Mouse (Mus musculus): Measurements from ENCODE around the gene Ccr7. TPM values are rescaled to one million over a fixed set of nuclear protein-coding genes. Genes with fewer than 3 reads are reported as not detected.
A peak's percentile ranks its signal among the peaks of the same experiment; 100 is the strongest.

The Ccr7 gene
- polyA plus RNA-seq, 1 experiment from 2014 or later = 0.14 TPM

DNA sequence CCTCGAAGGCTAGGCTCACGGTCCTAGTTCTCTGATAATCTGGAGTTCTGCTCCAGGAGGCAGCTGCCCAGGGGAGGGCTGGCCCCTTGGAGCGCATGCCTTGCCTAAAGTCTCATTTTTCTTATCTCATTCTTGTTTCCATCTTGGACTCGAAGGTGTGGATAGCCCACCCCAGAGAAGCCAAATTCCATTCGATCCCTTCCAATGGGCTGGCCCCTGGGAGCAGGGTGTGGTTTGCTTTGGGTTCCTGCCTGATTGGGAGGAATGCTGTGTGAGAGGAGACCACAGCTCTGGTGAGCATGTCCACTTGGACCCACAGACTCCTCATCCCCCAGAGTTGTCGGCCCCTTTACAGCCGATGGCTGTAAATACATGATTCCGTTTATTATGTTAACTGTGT, 53.2 kb downstream of the Ccr7 start:
- TF ChIP-seq CTCF (IDR thresholded peaks at IDR 0.05; ENCODE audit: low read depth) = no peak
- H3K4me2 ChIP-seq (replicated peaks; ENCODE audit: low read depth) = no peak overlapping the region
- H3K9ac ChIP-seq (ENCODE audit: low read depth, low read length) = no peak overlapping the region
- no peak overlapping the region for H3K27ac ChIP-seq (ENCODE audit: low read depth, low read length)
- no peaks in the 10 kb centered on the region for H3K9me3 ChIP-seq (ENCODE audit: control insufficient read depth)
- WGBS = 54% methylated on average over 8 of the region's 8 CpGs
- no peaks in the 10 kb centered on the region for H3K36me3 ChIP-seq (ENCODE audit: control insufficient read depth, insufficient read depth)
- 0 out of 2 replicates have a peak, but pooled peaks cover 3% of the 10 kb centered on the region for H3K4me1 ChIP-seq (replicated peaks; ENCODE audit: control insufficient read depth, insufficient read depth, low read length)
- no peak overlapping the region for H3K4me3 ChIP-seq (ENCODE audit: low read depth, low read length)
- H3K27me3 ChIP-seq (replicated peaks; ENCODE audit: control insufficient read depth, insufficient read depth, low read length) = no peaks in the 10 kb centered on the region
- no peak for ATAC-seq

DNA sequence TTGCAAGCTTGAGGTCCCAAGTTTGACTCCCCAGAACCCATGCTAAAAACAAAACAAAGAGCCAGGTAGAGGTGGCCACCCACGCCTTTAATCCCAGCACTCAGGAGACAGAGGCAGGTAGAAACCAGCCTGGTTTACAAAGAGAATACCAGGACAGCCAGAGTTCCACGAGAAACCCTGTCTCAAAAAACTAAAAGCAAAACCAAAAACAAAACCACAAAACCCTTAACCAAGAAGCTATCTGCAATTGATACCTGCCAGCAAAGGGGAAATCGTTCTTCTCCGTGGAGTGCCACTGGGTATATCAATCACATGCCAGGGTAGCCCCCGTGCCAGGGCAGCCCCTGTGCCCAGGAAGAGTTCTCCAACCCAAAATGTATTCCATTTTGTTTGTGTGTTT, 54.7 kb downstream of the Ccr7 start:
- H3K27me3 ChIP-seq (replicated peaks; ENCODE audit: control insufficient read depth, insufficient read depth, low read length) = no peaks in the 10 kb centered on the region
- no peaks in the 10 kb centered on the region for H3K9me3 ChIP-seq (ENCODE audit: control insufficient read depth)
- no peak overlapping the region for H3K4me2 ChIP-seq (replicated peaks; ENCODE audit: low read depth)
- H3K27ac ChIP-seq (ENCODE audit: low read depth, low read length) = no peak overlapping the region
- 91% methylated on average over 5 of the region's 5 CpGs for WGBS
- no peak for TF ChIP-seq CTCF (IDR thresholded peaks at IDR 0.05; ENCODE audit: low read depth)
- H3K9ac ChIP-seq (ENCODE audit: low read depth, low read length) = no peak overlapping the region
- no peaks in the 10 kb centered on the region for H3K4me1 ChIP-seq (replicated peaks; ENCODE audit: control insufficient read depth, insufficient read depth, low read length)
- H3K4me3 ChIP-seq (ENCODE audit: low read depth, low read length) = no peak overlapping the region
- no peaks in the 10 kb centered on the region for H3K36me3 ChIP-seq (ENCODE audit: control insufficient read depth, insufficient read depth)
- no peak for ATAC-seq

DNA sequence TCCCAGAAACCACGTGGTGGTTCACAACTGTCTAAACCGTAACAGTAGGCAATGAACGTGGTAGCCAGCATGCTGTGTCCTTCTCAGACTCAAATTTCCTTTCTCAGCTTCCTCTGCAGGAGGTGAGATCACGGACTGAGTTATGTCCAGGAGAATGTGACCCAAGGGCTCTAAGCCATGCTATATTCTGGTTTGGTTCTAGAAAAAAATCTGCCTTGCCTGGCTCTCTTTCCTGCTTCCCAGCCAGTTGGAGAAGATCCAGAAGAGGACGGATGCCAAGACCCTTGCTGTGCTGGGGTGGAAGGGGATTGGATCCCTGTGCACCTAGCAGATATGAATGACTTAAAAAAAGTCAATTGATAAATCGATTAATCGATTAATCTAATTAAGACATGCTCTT, 55.4 kb downstream of the Ccr7 start:
- Histone ChIP-seq H3K27me3 (replicated peaks; ENCODE audit: control insufficient read depth, insufficient read depth, low read length) (no peaks in the 10 kb centered on the region), H3K36me3 (ENCODE audit: control insufficient read depth, insufficient read depth) (no peaks in the 10 kb centered on the region), H3K4me3 (ENCODE audit: low read depth, low read length) (no peak overlapping the region), H3K4me1 (replicated peaks; ENCODE audit: control insufficient read depth, insufficient read depth, low read length) (no peaks in the 10 kb centered on the region), H3K4me2 (replicated peaks; ENCODE audit: low read depth) (no peak overlapping the region), H3K9ac (ENCODE audit: low read depth, low read length) (no peak overlapping the region), H3K27ac (ENCODE audit: low read depth, low read length) (no peak overlapping the region), H3K9me3 (ENCODE audit: control insufficient read depth) (no peaks in the 10 kb centered on the region)
- TF ChIP-seq CTCF (IDR thresholded peaks at IDR 0.05; ENCODE audit: low read depth) = no peak
- 74% methylated on average over 7 of the region's 7 CpGs for WGBS
- ATAC-seq = no peak

DNA sequence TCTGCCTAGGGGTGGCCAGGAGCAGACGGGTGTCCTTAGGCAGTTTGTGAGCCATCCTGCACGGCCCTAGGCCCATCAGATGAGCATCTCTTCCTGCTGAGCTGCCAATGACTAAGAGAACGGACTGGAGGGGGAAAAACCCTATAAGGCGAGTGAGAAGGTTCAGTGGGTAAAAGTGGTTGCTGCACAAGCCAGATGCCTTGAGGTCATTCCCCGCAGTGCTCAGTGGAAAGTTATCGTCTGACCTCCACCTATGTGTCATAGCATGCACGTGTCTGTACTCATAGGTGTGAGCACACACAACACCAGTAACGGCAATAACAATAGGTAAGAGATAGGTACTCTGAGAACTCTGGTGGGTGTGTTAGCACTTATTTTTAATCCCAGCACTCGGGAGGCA, 56.0 kb downstream of the Ccr7 start:
- Histone ChIP-seq H3K27me3 (replicated peaks; ENCODE audit: control insufficient read depth, insufficient read depth, low read length) (no peaks in the 10 kb centered on the region), H3K4me1 (replicated peaks; ENCODE audit: control insufficient read depth, insufficient read depth, low read length) (no peaks in the 10 kb centered on the region), H3K4me2 (replicated peaks; ENCODE audit: low read depth) (no peak overlapping the region), H3K27ac (ENCODE audit: low read depth, low read length) (no peak overlapping the region), H3K9me3 (ENCODE audit: control insufficient read depth) (no peaks in the 10 kb centered on the region), H3K4me3 (ENCODE audit: low read depth, low read length) (no peak overlapping the region), H3K9ac (ENCODE audit: low read depth, low read length) (no peak overlapping the region), H3K36me3 (ENCODE audit: control insufficient read depth, insufficient read depth) (no peaks in the 10 kb centered on the region)
- no peak for TF ChIP-seq CTCF (IDR thresholded peaks at IDR 0.05; ENCODE audit: low read depth)
- ATAC-seq = no peak
- 87% methylated on average over 9 of the region's 9 CpGs for WGBS

DNA sequence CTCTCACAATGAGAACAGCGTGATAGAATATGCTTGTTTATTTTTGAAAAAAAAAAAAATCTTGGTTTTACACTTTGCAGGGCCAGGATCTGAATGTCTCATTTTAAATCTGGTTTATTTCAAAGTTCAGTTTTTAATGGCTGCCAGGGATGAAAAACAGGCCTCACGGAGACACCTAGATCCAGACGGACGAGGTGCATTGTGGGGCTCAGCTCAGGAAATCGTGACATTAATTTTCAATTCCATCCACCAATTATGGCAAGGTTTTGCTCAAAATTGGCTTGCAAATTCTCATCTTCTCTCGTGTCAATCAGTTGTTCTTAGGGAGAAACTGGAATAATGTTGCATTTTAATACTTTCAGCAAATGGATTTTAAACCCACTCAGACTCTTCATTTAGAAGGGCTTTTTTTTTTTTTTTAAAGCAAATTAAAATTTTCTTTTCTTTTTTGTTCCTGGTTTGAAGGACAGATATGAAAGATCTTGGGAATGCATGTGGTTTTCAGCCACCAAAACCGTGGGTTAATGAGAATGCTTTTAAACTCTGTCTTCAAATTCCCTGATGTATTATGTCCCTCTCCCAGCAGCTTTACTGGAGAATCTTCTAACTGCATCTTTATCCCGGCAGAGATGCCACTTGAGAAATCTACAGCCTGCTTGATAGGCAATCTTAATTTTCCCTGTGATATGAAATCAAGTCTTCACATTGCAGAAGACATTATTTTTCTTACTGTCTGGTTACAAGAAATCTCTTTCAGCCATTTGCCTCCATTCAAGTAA, 57.7 kb downstream of the Ccr7 start:
- Histone ChIP-seq H3K27me3 (replicated peaks; ENCODE audit: control insufficient read depth, insufficient read depth, low read length) (no peaks in the 10 kb centered on the region), H3K4me3 (ENCODE audit: low read depth, low read length) (no peak overlapping the region), H3K27ac (ENCODE audit: low read depth, low read length) (no peak overlapping the region), H3K9ac (ENCODE audit: low read depth, low read length) (no peak overlapping the region), H3K9me3 (ENCODE audit: control insufficient read depth) (no peaks in the 10 kb centered on the region), H3K36me3 (ENCODE audit: control insufficient read depth, insufficient read depth) (no peaks in the 10 kb centered on the region), H3K4me1 (replicated peaks; ENCODE audit: control insufficient read depth, insufficient read depth, low read length) (no peaks in the 10 kb centered on the region), H3K4me2 (replicated peaks; ENCODE audit: low read depth) (no peak overlapping the region)
- WGBS = 71% methylated on average over 8 of the region's 8 CpGs
- no peak for TF ChIP-seq CTCF (IDR thresholded peaks at IDR 0.05; ENCODE audit: low read depth)
- no peak for ATAC-seq

DNA sequence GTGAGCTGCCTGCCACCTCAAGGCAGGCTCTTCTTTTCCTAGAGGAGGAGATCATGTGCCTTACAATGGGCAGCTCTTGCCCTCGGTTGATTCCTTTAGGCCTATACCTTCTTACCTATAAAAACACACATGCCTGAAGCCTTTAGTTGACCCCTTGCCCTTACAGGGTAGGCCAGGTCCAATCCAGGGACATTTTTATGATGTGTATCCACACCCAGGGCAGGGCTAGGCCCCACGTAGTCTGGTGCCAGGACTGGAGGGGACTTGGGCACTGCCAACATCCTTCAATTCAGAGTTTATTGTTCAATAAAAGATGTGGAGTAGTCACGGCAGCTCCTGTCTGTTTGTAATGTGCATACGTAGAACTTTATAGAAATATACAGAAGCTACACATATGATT, 58.5 kb downstream of the Ccr7 start:
- H3K27ac ChIP-seq (ENCODE audit: low read depth, low read length) = no peak overlapping the region
- H3K4me1 ChIP-seq (replicated peaks; ENCODE audit: control insufficient read depth, insufficient read depth, low read length) = no peaks in the 10 kb centered on the region
- no peak overlapping the region for H3K4me3 ChIP-seq (ENCODE audit: low read depth, low read length)
- H3K9ac ChIP-seq (ENCODE audit: low read depth, low read length) = no peak overlapping the region
- H3K9me3 ChIP-seq (ENCODE audit: control insufficient read depth) = no peaks in the 10 kb centered on the region
- H3K36me3 ChIP-seq (ENCODE audit: control insufficient read depth, insufficient read depth) = no peaks in the 10 kb centered on the region
- H3K4me2 ChIP-seq (replicated peaks; ENCODE audit: low read depth) = no peak overlapping the region
- no peak for TF ChIP-seq CTCF (IDR thresholded peaks at IDR 0.05; ENCODE audit: low read depth)
- H3K27me3 ChIP-seq (replicated peaks; ENCODE audit: control insufficient read depth, insufficient read depth, low read length) = no peaks in the 10 kb centered on the region
- WGBS = 42% methylated on average over 4 of the region's 4 CpGs
- peak; percentile 59 for ATAC-seq

Measured in intestine, postnatal 0 days (tissue).